Mouse (Mus musculus): ENCODE results near the gene Hemk1.

GRCm38 (mm10) chr9:107312811-107313584 is 25.2 kb downstream of the Hemk1 start:
- TF ChIP-seq CTCF (IDR thresholded peaks at IDR 0.05; ENCODE audit: control insufficient read depth, insufficient read depth, insufficient read length) (no peak), CEBPB (IDR thresholded peaks at IDR 0.05; ENCODE audit: low read depth) (no peak), MYOG (IDR thresholded peaks at IDR 0.05; ENCODE audit: control insufficient read depth, extremely low read depth, insufficient read length) (no peak), MAX (IDR thresholded peaks at IDR 0.05) (no peak), MYOD1 (IDR thresholded peaks at IDR 0.05; ENCODE audit: control insufficient read depth, insufficient read length, low read depth) (no peak), USF1 (IDR thresholded peaks at IDR 0.05; ENCODE audit: low read depth) (no peak)

Measured in C2C12 (cell line).